Mouse (Mus musculus) spleen, adult 12 weeks (tissue): ENCODE data around the gene Ociad2.

Source experiments
- DNase-seq: peaks from one replicate; pipeline ENCODE4 v3.0.0; 2022; ENCODE audit warnings: low spot score

Gene Ociad2

DNA sequence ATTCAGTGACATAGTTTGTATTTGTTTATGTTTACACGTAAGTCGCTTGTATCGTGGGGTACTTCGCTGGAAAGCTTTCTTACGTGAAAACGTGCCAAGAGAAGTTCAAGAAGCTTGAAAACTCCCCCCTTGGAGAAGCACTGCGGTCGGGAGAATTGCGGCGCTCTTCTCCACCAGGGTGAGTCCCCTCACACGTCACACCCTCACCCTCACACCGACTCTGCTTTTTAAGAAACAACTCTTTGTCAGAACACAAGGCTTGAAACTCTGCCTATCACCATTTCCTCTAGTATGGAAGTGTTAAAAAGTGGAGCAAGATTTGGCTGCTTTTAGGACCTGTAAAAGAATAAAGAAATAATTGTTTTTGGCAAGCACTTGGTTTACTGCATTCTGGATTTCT, 36.3 kb downstream of the Ociad2 start:
- DNase-seq, result no peak

- no peak for DNase-seq
These were observed 39.1 kb downstream of the Ociad2 start for GRCm38 (mm10) chr5:73301601-73302307.

DNA sequence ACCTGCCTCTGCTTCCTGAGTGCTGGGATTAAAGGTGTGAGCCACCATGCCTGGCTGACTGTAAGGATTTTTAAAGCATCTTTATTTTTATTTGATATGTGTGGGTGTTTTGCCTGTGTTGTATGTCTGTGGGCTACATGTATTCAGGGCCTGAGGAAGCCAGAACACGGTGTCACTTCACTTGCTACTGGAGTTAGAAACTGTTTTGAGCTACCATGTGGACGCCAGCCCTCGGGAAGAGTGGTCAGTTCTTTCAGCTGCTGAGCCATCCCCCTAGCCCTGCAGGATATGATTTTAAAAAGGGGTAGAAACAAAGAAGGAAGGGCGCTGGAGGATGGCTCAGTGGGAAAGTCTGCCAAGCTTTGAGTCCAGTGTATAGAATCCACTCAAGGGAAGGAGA, 44.9 kb downstream of the Ociad2 start:
- no peak for DNase-seq

DNA sequence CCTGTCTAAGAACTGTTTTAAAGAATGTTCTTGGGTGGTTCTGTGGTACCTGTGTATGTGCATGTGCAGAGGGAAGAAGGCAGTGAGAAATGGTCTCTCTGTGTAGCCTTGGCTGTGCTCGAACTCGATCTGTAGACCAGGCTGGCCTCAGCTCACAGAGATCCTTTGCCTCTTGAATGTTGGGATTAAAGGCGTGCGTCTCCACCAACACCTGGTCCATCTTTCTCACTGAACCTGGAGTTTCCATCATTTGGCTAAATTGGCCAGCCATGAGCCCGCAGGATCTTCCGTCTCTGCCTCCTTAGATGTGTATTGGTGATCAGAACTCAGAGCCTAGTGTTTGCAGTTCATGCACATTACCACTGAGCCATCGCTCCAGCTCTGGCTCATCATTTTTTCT, 45.8 kb downstream of the Ociad2 start:
- no peak for DNase-seq

DNA sequence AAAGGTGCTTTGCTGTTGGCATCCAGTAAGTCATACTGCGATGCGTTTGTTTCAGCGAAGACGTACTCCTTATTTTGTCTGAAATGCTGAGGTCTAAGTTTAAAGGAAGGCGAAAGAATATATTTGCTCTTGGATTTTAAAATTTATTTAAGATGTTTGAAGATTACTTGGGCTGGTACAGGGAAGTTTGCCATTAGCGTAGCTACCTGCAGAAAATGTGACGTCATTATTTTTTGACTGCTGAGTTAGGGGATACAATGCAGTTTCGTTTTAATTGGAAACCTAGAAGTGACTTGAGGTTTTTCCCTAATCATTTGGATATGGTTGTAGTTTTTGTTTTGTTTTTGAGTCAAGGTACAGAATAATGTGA, 47.4 kb downstream of the Ociad2 start:
- no peak for DNase-seq

GRCm38 (mm10) chr5:73292502-73293457, 48.0 kb downstream of the Ociad2 start, which contains the start of gene Ociad1:
Gene Ociad1, plus strand, starts transcription at chr5:73292784.
- DNase-seq, result peak; percentile 89

- no peak for DNase-seq
These were observed 50.9 kb downstream of the Ociad2 start for GRCm38 (mm10) chr5:73289900-73290299.

DNA sequence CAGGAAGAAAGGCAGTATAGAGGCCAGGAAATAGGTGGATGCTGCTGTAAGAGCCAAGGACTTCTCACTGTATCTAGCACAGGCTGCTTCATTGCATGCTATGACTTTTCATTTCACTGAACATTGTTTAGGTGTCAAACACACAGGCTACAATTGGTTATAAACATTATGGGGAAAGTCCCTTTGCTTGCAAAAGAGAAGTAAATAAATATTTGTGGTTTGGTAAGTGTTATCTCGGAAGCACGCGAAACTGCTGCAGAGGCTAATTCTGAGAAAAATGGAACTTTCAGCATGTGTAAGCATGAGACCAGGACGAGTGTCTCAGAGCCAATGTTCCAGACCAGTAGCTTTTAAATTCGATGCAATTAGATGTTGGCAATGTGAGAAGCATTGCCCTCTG, 54.2 kb downstream of the Ociad2 start:
- no peak for DNase-seq

GRCm38 (mm10) chr5:73285470-73285978, 55.3 kb downstream of the Ociad2 start:
- DNase-seq, result no peak

GRCm38 (mm10) chr5:73284046-73284445, 56.8 kb downstream of the Ociad2 start:
- no peak for DNase-seq

DNA sequence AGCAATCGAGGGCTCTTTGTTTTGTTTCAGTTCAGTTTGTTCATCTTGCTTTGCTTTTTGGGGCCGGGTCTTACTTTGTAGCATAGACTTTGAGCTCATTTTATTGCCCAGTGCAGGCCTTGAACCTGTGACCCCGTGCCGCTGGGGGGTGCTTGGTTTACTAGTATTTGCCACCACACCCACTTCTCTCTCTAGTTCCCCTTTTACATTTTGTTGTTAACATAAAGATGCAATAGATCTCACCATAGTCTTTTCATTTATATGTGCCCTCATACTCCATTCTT, 60.3 kb downstream of the Ociad2 start:
- DNase-seq, result no peak

DNA sequence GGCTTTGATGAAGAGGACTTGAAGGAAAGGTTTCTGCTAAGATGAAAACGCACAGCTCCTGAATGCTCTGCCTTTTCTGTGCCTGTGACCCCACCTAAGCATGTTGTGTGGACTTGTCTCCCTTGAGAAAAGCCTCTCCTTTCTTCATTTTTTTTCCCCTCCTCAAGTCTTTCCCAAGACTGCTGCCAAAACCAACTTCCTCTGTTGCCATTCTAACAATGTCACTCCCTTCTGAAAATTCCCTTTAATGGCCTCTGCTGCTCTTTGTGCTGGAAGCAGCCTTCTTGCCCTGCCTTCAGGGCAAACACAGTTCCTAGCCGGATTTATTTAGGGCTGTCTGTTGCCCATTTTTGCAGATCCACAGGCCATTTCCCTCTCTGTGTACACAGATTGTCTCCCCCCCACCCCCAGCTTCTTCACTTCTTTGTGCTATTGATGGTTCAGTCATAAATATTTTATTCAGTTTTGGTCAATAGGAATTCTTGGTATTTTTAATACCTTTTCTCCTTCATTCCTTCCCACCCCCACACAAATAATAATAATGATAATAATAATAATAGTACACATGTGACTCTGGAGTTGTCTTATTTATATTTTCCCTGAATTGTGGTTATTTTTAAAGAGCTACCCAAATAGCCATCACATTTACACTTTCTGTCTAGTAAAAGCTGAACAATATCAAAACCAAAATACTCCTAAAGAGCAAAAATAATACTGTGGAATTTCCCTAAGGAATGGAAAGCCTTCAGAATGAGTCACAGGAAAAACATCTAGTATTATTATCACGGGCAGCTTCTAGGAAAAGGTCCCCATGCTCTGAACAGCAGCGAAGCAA, 60.9 kb downstream of the Ociad2 start:
- DNase-seq, result no peak

- DNase-seq, result no peak
These were observed 61.6 kb downstream of the Ociad2 start for GRCm38 (mm10) chr5:73279190-73279589.

- DNase-seq, result no peak
These were observed 65.9 kb downstream of the Ociad2 start for GRCm38 (mm10) chr5:73274941-73275340.

DNA sequence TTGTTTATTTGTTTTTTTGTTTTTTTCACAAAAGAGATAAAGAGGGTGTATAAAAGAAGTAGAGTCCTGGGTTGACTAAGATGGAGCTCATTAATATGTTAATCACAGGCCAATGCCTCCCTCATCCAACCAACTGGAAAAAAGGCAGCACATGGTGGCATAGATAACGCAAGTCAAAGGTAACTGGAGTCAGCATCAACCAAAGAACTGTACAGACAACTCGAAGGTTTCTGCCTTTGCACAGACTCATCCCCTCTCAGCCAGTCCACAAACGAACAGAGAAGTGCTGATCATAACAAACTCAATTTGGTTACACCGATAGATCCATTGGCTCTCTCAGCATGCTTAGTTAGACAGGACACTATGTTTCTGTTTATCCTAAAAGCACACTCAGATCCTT, 67.7 kb downstream of the Ociad2 start:
- no peak for DNase-seq
